Mouse (Mus musculus): ENCODE results near the gene Kalrn. TPM values are rescaled to one million over a fixed set of nuclear protein-coding genes. Genes with fewer than 3 reads are reported as not detected.

Kalrn gene
- polyA plus RNA-seq, 2 experiments, result 8.8 to 11.7 TPM

GRCm38 (mm10) chr16:34061661-34062060 is 511.7 kb downstream of the Kalrn start:
- H3K4me2 ChIP-seq (replicated peaks; ENCODE audit: low read depth, low read length, severe bottlenecking), result no peak overlapping the region
- no peaks in the 10 kb centered on the region for H3K27me3 ChIP-seq (ENCODE audit: control insufficient read depth, insufficient read depth, low read length)
- DNase-seq (ENCODE audit: low spot score) (no peak), ATAC-seq (ENCODE audit: low FRiP score, low read depth) (no peak)
- H3K9me3 ChIP-seq (ENCODE audit: control insufficient read depth, low read length), result no peaks in the 10 kb centered on the region
- H3K4me3 ChIP-seq (replicated peaks; ENCODE audit: low read length), result no peak overlapping the region
- peaks cover 8% of the 10 kb centered on the region; the same call in 1 of the 2 replicates for H3K4me1 ChIP-seq (ENCODE audit: control insufficient read depth, insufficient read depth, low read length)
- no peak overlapping the region for H3K27ac ChIP-seq (replicated peaks; ENCODE audit: low read depth, low read length)
- 100% methylated on average over 1 of the region's 1 CpGs for WGBS
- H3K36me3 ChIP-seq (ENCODE audit: control insufficient read depth, insufficient read depth, low read length), result no peaks in the 10 kb centered on the region
- H3K9ac ChIP-seq (ENCODE audit: low read depth, low read length, severe bottlenecking), result no peak overlapping the region
- TF ChIP-seq POLR2A (IDR thresholded peaks at IDR 0.05; ENCODE audit: borderline replicate concordance, extremely low read depth, insufficient read depth, insufficient read length), result no peak

- no peak for TF ChIP-seq POLR2A (IDR thresholded peaks at IDR 0.05; ENCODE audit: borderline replicate concordance, extremely low read depth, insufficient read depth, insufficient read length)
Measured at GRCm38 (mm10) chr16:34058611-34059010, 514.7 kb downstream of the Kalrn start.

GRCm38 (mm10) chr16:34057464-34057863 is 515.9 kb downstream of the Kalrn start:
- H3K36me3 ChIP-seq (ENCODE audit: control insufficient read depth, insufficient read depth, low read length), result peaks cover 15% of the 10 kb centered on the region; the same call in 1 of the 2 replicates
- no peaks in the 10 kb centered on the region for H3K9me3 ChIP-seq (ENCODE audit: control insufficient read depth, low read length)
- 61% methylated on average over 5 of the region's 5 CpGs for WGBS
- no peak overlapping the region for H3K9ac ChIP-seq (ENCODE audit: low read depth, low read length, severe bottlenecking)
- H3K27me3 ChIP-seq (ENCODE audit: control insufficient read depth, insufficient read depth, low read length), result no peaks in the 10 kb centered on the region
- no peak for DNase-seq (ENCODE audit: low spot score)
- no peak for TF ChIP-seq POLR2A (IDR thresholded peaks at IDR 0.05; ENCODE audit: borderline replicate concordance, extremely low read depth, insufficient read depth, insufficient read length)
- peaks cover 8% of the 10 kb centered on the region; the same call in 1 of the 2 replicates for H3K4me1 ChIP-seq (ENCODE audit: control insufficient read depth, insufficient read depth, low read length)
- H3K27ac ChIP-seq (replicated peaks; ENCODE audit: low read depth, low read length), result no peak overlapping the region
- ATAC-seq (ENCODE audit: low FRiP score, low read depth), result no peak
- no peak overlapping the region for H3K4me2 ChIP-seq (replicated peaks; ENCODE audit: low read depth, low read length, severe bottlenecking)
- H3K4me3 ChIP-seq (replicated peaks; ENCODE audit: low read length), result no peak overlapping the region

More at GRCm38 (mm10) chr16:34058611-34059010, 514.7 kb downstream of the Kalrn start:
- DNase-seq (ENCODE audit: low spot score), result peak; percentile 22
- Histone ChIP-seq H3K4me3 (replicated peaks; ENCODE audit: low read length) (no peak overlapping the region), H3K27ac (replicated peaks; ENCODE audit: low read depth, low read length) (no peak overlapping the region), H3K4me1 (ENCODE audit: control insufficient read depth, insufficient read depth, low read length) (peaks cover 8% of the 10 kb centered on the region; the same call in 1 of the 2 replicates), H3K36me3 (ENCODE audit: control insufficient read depth, insufficient read depth, low read length) (0 out of 2 replicates have a peak, but pooled peaks cover 6% of the 10 kb centered on the region), H3K4me2 (replicated peaks; ENCODE audit: low read depth, low read length, severe bottlenecking) (no peak overlapping the region), H3K9ac (ENCODE audit: low read depth, low read length, severe bottlenecking) (no peak overlapping the region), H3K9me3 (ENCODE audit: control insufficient read depth, low read length) (no peaks in the 10 kb centered on the region), H3K27me3 (ENCODE audit: control insufficient read depth, insufficient read depth, low read length) (no peaks in the 10 kb centered on the region)
- no peak for ATAC-seq (ENCODE audit: low FRiP score, low read depth)
- 29% methylated on average over 3 of the region's 3 CpGs for WGBS

- DNase-seq (ENCODE audit: low spot score) (no peak), ATAC-seq (ENCODE audit: low FRiP score, low read depth) (no peak)
- peaks cover 15% of the 10 kb centered on the region; the same call in 1 of the 2 replicates for H3K36me3 ChIP-seq (ENCODE audit: control insufficient read depth, insufficient read depth, low read length)
- TF ChIP-seq POLR2A (IDR thresholded peaks at IDR 0.05; ENCODE audit: borderline replicate concordance, extremely low read depth, insufficient read depth, insufficient read length), result no peak
- H3K9ac ChIP-seq (ENCODE audit: low read depth, low read length, severe bottlenecking), result no peak overlapping the region
- no peak overlapping the region for H3K27ac ChIP-seq (replicated peaks; ENCODE audit: low read depth, low read length)
- WGBS, result 54% methylated on average over 10 of the region's 10 CpGs
- no peak overlapping the region for H3K4me3 ChIP-seq (replicated peaks; ENCODE audit: low read length)
- H3K4me1 ChIP-seq (ENCODE audit: control insufficient read depth, insufficient read depth, low read length), result peaks cover 8% of the 10 kb centered on the region; the same call in 1 of the 2 replicates
- H3K4me2 ChIP-seq (replicated peaks; ENCODE audit: low read depth, low read length, severe bottlenecking), result no peak overlapping the region
- no peaks in the 10 kb centered on the region for H3K27me3 ChIP-seq (ENCODE audit: control insufficient read depth, insufficient read depth, low read length)
- no peaks in the 10 kb centered on the region for H3K9me3 ChIP-seq (ENCODE audit: control insufficient read depth, low read length)
Measured at GRCm38 (mm10) chr16:34056418-34057111, 516.8 kb downstream of the Kalrn start.

GRCm38 (mm10) chr16:34050090-34050489 is 523.2 kb downstream of the Kalrn start:
- no peak for DNase-seq (ENCODE audit: low spot score)
- no peak overlapping the region for H3K4me3 ChIP-seq (replicated peaks; ENCODE audit: low read length)

More at GRCm38 (mm10) chr16:34050090-34050489, 523.2 kb downstream of the Kalrn start:
- Histone ChIP-seq H3K27me3 (ENCODE audit: control insufficient read depth, insufficient read depth, low read length) (no peaks in the 10 kb centered on the region), H3K27ac (replicated peaks; ENCODE audit: low read depth, low read length) (no peak overlapping the region), H3K4me1 (ENCODE audit: control insufficient read depth, insufficient read depth, low read length) (no peaks in the 10 kb centered on the region), H3K9me3 (ENCODE audit: control insufficient read depth, low read length) (no peaks in the 10 kb centered on the region), H3K36me3 (ENCODE audit: control insufficient read depth, insufficient read depth, low read length) (peaks cover 15% of the 10 kb centered on the region; the same call in 1 of the 2 replicates), H3K4me2 (replicated peaks; ENCODE audit: low read depth, low read length, severe bottlenecking) (no peak overlapping the region), H3K9ac (ENCODE audit: low read depth, low read length, severe bottlenecking) (no peak overlapping the region)
- no peak for ATAC-seq (ENCODE audit: low FRiP score, low read depth)
- WGBS, result 86% methylated on average over 7 of the region's 7 CpGs
- TF ChIP-seq POLR2A (IDR thresholded peaks at IDR 0.05; ENCODE audit: borderline replicate concordance, extremely low read depth, insufficient read depth, insufficient read length), result no peak

All from limb, embryonic 14.5 days (tissue).